Mouse (Mus musculus) telencephalon, adult 2 months (tissue): ENCODE results near the gene Wnk4.

ENCODE experiments used
- DNase-seq: peaks from one replicate; pipeline ENCODE4 v3.0.0-alpha.2; 2011; ENCODE audit warnings: low read depth, low spot score

Gene Wnk4

DNA sequence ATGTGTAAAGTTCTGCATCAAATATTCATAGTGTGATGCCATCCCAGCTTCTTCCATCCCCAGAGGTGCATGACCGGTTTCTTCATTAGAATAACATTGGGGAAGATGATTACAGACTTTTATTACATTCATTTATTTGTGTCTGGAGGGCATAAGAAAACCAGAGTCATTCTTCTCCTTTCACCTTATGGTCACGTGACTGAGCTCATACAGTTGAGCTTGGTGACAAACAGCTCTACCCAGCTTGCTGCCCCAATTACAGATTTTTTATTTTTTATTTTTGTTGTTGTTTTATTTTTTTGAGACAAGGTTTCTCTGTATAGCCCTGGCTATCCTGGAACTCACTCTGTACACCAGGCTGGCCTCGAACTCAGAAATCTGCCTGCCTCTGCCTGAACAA is 12.1 kb downstream of the Wnk4 start:
- no peak for DNase-seq

DNA sequence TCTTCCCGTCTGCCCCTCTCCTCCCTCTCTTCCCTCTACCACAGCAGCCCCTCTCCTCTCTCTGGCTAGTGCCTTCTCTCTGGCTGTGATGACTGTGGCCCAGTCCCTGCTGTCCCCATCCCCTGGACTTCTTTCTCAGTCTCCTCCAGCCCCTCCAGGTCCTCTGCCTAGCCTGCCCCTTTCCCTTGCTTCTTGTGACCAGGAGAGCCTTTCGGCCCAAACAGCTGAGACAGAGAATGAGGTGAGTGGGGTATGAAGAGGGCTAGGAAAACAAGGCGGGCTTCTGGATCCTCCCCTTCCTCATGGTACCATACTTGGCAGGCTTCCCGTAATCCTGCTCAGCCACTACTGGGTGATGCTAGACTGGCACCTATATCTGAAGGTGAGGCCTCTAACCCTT is 14.9 kb downstream of the Wnk4 start:
- no peak for DNase-seq

DNA sequence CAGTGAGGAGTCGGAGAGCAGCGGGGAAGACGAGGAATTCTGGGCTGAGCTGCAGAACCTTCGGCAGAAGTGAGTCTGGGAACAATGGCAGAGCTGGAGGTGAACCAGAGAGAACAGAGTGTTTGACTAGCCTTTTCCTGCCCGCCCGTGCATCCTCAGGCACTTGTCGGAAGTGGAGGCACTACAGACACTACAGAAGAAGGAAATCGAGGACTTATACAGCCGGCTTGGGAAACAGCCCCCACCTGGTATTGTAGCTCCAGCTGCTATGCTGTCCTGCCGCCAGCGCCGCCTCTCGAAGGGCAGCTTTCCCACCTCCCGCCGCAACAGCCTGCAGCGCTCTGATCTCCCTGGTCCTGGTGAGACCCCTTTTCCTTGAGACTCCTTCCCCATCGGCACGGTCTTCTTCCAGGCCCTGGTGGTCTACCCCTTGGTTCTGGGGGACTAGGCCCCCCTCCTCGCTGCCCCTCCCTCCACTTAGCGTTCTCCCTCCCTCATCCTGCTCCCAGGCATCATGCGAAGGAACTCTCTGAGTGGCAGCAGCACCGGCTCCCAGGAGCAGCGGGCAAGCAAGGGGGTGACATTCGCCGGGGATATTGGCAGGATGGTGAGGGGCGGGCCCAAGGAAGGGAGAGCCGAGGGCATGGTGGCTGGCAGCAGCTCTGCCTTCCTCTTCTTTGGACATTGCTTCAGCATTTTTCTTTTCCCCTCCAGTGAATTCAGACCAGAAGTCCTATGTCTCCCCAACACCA is 16.1 kb downstream of the Wnk4 start:
- no peak for DNase-seq

DNA sequence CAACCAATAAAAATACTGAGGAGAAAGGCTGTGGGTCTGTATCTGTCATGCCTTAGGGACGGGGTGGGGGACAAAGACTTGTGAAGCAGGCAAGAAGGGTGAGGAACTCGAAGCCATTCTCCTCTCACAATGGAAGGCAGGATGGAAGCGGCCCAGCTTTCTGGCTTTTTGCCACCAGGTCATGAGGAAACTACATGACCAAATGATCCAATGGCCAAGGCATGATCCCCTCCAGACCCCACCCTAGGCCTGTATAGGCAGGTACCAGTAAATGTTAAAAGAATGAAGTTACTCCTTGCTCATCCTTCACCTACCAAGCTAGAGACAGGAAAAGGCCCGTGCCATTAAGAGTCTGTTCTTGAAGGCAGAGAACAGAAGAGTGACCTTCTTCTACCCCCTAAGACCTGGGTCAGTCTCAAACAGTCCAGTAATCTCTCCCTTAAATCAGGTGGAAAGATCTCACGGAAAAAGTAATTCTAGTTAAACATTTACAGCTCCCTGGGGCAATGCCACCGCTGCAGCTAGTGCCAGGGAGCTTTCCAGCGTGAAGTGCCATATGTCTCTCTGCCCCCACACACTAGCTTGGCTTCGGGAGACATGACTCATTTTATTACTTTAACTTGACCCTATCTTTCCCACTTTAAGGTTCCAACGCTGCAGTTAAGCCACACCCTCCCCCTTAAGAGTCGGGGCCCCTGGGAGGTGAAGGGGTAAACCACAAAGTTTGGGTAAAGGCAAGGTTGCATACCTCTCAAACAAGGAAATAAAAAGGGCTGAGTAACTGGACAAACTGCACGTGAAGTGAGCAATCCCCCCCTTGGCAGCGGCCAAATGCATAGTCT is 17.2 kb downstream of the Wnk4 start:
- no peak for DNase-seq

DNA sequence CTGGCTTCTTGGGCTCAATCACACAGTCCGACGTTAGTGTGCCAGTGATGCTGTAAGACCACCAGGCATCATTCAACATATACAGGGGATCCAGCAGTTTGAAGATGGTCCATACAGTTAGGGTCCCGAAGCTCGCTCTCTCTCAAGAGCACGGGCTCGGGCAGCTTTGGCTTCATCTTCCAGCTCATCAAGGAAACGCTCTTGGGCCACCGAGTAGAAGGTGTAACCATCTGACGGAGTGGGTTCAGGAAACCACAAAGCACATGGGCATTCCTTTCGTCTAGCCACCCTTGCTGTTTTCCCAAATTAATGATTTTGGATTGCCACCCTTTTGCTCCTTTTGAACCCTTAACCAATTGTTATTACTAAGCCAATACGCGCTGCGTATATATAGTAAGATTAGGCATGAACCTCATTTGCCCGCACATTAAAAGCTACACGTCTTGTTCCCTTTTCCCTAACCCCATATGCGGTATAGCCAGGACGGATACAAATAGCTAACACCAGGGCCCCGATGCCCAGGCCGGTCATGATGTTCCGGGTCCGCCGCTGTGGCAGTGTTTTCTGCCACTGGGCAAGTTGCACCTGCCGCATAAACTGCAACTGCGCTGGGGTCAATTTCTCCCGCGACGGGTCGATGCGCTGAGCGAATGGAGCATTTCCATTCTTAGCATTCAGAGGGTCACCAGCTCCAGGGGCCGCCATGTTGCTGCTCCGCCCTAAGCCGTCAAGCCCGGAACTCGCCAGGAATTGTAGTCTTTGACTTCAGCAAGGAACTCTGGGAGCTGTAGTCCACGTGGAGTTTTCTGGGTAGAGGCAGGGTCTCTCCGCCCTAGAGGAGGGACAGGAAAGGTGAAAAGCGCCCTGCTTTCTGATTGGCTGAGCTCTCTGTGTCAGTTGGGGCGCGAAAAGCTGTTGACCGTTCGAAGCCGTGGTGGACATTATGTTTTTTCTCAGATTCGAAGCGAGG is 18.1 kb downstream of the Wnk4 start, which contains the start of the genes Cntd1 and Coa3:
TSS of gene Cntd1 (plus strand) at position 790 of the 970 bp plus-strand sequence.
TSS of gene Coa3 (minus strand) at position 892 of the 970 bp plus-strand sequence.
- peak; percentile 95 for DNase-seq

DNA sequence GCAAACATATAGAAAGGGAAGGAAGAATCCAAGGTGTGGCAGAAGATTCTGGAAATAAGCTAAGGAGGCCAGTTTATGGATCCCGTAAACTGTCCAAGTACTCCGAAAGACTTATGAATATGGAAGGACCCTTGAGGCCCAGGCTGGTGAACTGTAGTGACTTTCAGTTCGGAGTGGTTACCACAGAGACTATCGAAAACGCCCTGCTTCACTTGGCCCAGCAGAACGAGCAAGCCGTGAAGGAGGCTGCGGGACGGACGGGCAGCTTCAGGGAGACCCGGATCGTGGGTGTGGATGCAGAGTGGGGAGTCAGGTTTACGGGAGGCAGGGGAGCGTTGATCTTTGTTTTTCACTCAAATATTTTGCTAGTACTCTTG is 18.8 kb downstream of the Wnk4 start:
- DNase-seq, result no peak

DNA sequence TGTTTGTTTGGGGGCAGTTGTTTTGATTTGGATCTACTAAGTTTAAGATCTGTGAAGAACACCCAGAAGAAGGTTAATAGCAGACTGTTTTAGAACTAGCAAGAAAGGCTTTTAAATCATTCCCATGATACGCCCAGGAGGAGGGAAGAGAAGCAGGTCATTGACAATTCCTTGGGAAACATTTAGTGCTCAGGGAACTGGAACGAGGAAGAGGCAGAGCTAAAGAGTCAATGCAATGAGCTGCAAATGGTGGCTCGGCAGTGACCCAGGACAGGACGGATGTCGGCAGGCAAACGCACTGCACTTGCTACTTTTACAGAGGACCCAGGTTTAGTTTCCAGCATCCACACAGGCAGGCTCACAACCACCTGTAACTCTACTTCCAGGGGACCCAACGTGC is 20.5 kb downstream of the Wnk4 start:
- DNase-seq, result no peak

DNA sequence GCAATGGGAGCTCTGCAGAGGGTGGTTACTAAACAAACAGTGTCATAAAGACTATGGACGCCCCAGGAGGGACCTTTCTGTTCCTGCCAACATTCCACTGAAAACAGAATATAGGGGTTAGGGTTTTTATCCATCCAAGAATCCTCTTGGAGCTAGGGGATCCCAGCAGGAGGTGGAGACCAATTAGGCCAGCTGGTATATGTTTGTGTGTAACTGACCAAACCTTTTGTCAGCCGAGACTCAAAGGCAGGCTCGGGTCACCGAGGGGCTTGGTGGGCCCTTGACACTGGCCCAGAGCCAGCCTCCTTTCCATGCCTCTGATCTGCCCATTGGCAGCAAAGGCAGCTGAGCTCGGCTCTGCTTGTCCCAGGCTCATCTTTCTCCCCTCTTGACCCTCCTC is 22.5 kb downstream of the Wnk4 start:
- DNase-seq, result no peak

DNA sequence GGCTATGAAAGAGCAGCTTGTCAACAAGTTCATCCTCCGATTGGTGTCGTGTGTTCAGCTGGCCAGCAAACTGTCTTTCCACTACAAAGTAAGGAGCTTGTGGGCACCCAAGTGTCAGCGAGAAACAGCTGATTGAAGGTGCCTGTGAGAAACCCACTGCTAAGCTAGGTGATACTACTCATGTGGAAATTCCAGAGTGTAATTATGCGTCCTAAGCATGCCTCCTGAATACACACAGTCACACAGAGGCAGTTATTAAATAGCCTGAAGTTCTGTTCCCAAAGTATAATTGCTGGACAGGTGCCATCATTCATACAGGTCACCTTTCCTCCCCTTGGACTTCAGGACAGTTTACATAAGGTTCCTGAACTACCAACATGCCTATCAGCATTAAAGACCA is 23.4 kb downstream of the Wnk4 start:
- no peak for DNase-seq

DNA sequence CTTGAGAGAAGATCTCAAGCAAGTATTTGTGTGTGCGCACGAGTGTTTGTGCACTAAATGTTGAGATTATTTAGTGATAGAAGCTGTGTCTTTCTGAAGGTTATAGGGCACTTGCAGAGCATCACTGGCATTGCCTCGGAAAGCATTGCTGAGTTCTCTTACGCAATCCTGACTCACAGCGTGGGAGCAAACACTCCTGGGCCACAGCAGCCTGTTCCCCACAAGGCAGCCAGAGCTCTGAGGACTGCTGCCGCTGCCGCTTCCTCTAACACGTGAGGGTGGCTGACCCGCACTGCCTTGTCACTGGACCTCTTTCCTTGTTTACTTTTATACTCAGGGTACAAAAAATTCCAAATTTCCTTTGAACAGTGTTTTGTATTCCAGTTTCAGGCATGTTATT is 26.9 kb downstream of the Wnk4 start:
- peak; percentile 5 for DNase-seq

DNA sequence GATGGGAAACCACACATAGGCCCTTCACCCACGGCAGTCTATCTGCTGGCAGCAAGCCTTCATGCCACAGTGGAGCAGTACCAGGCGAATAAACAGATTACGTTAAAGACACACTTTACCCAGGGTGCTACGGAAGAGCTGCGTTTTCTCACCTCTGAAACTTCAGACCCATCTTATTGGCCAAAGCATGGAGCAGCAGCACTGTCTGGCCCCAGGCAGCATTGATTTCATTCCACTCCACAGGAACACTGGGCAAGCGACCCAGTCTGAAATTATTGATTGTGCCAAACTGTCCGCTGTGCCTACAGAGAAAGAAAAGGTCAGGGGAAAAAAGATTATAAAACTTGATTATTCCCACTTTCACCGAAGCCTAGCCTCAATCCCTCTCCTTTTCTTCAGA is 30.9 kb downstream of the Wnk4 start:
- no peak for DNase-seq

DNA sequence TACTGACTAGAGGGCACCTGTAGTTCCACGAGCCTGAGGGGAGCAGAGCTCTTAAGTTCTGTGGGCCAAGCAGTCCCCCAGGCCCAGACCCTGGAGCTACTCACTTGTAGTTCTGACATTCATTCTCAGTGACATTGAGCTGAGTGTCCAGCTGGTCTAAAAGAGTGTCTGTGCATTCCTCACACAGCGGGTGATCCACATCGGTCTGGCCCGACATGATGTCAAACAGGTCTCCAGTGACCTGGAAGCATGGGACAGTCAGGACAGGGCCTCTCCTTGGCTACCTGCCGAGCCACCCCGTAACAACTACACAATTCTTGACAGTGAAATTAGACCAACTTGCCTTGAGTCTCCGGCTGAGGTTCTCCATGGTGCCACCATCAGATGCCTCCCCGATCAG is 34.8 kb downstream of the Wnk4 start:
- no peak for DNase-seq

DNA sequence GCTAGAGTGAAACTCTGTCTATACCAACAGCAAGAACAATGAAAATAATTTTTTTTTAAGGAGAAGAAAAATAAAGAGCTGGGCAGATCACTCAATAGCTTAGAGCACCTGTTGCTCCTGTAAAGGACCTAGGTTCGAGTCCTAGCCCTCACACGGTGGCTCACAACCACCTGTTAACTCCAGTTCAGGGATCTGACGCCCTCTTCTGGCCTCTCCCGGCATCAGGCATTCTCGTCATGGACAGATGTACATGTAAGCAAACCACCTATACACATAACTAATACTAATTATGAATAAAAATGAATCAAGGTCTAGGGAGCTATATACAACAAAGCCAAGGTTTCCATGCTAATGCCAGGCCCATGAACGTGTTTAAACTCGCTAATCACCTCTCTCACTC is 40.5 kb downstream of the Wnk4 start:
- no peak for DNase-seq

DNA sequence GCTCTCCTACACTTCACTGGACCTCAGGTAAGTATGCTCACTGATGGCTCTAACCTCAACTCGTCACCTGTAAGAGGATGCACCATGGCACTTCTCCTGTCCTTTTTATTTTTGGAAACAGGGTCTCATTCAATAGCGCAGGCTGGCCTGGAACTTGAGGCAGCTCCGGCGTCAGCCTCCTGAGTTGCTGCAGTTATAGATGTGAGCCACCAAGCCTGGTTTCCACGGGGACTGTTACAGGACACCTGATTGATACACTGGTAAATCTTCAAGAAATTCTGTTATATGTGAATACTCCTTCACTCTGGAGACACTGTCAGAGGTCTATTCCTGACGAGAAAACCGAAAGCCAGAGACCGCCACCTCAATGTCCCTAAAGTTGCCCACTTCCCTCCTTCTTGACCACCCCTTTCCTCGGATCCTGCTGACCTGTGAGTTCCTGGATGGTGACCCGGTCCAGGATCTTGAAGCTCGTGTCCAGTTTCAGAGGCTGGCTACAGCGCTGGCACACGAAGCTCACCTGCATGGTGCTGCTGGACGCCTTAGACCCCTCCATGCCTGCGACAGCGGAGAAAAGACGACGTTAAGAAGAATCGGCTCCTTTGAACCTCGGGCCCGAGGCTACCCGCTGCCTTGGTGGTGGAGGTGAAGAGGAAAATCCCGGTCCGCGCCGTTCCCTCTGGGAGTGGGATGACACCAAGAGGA is 41.1 kb downstream of the Wnk4 start:
- DNase-seq, result no peak

DNA sequence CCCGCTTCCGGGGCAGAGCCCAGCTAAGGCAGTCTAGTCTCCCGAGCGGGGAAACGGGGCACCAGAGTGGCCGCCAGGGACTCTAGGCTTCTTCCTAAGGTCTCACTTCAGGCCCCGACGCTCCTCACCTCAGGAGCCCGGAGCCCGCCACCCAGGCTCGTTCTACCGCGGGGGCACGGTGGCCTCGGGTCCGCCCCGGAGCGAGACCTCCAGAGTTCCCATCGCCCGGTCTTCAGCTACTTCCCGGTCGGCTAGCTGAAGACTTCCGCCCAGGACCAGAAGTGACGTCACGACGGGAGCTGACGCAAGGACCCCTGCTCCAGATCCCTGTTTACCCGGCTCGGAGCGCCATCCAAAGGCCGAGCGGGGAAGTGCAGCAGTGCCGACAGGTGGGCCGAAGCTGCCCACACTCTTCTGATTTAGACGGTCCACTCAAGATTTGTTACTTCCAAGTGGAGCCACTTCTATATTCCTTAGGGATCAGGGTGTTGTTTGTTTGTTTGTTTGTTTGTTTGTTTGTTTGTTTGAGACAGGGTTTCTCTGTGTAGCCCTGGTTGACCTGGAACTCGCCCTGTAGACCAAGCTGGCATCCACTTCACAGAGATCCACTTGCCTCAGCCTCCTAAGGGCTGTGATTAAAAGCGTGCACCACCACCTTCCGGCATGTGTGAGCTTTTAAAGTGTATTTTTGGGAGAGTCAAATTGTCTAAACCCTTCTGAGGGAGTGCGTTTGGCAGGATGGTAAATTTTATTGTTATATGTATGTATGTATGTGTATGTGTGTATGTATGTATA is 41.8 kb downstream of the Wnk4 start, which contains the start of gene Becn1:
TSS of gene Becn1 (minus strand) at position 283 of the 795 bp plus-strand sequence.
- DNase-seq, result peak; percentile 94

DNA sequence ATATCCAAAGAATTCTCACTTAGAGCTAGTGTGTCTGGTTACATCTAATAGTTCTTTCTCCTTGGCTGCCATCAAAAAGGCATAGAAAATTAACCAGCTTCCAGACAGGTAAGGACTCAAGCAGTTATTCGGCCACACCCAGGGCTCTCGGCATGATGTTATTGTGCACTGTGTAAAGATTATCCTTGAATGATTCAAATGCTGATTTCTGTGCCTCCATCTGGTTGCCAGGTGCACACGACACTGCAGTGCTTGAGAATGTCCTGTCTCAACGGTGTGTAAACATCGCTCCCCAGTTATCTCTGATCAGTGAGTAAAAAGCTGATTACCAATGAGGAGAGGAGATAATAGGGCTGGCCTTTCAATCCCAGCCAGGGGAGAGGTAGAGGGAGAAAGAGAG is 47.4 kb downstream of the Wnk4 start:
- no peak for DNase-seq

DNA sequence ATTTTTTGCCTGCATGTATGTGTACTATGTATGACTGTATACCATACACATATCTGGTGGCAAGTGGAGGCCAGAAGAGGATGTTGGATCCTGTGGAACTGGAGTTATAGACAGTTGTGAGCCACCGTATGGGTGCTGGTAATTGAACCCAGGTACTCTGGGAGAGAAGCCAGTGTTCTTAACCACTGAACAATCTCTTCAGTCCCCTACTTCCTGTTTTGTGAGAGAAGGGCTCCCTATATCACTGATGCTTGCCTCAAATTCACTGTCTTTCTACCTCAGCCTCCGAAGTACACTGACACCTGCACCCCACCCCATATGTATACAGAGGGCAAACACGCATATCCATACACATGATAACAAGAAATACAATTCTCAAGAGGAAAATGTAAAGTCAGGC is 50.7 kb downstream of the Wnk4 start:
- no peak for DNase-seq

DNA sequence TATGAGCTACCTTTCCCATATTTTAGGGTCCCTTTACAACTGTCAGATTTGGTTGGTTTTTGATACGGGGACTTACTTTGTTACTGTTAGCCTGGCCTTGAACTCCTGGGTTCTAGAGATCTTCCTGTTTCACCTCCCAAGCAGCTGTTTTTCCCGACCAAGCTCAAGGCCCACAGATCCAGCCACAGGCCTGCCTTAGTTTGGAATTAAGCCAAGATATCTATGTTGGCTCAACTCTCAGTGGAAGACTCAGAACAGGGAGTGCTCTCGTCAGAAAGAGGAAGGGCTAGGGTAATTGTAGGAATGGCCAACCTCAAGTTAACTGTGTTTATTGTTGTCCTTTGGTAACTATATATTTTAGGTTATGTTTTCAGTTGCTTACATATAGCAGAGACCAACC is 51.8 kb downstream of the Wnk4 start:
- no peak for DNase-seq

DNA sequence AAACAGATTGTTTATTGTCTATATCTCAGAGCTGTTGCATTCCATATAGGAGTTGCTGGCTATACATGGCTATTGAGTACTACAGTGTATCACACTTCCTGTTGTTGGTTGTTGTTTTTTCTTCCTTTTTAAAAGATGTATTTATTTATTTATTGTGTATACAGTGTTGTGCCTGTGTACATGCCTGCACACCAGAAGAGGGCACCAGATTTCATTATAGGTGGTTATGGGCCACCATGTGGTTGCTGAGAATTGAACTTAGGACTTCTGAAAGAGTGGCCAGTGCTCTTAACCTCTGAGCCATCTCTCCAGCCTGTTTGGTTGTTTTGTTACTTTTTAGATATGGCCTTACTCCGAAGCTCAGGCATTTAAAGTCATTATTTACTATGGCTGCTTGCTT is 54.2 kb downstream of the Wnk4 start:
- no peak for DNase-seq

DNA sequence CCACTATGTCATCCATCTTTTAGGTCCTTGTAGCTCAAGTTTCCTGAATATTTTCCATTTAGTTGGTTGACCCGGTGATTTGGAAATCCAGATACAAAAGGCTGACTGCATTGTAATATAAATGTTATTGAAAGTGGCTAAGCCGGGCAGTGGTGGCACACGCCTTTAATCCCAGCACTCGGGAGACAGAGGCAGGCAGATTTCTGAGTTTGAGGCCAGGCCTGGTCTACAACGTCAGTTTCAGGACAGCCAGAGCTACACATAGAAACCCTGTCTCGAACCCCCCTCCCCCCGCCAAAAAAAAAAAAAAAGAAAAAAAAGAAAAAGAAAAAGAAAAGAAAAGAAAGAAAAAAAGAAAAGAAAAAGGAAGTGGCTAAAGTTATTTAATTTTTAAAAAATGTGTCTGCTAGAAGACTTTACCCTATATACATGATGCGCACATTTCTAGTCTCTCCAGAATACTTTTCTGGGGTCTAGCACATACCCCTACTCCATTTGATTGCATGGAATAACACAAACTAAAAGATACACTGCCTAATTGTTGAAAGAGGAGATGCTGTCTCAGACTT is 54.8 kb downstream of the Wnk4 start:
- no peak for DNase-seq
